Mouse (Mus musculus) ES-E14 (cell line): ENCODE results near the gene Erich2. TPM values are rescaled to one million over a fixed set of nuclear protein-coding genes. Genes with fewer than 3 reads are reported as not detected.

Experiments used
- DNase-seq: peaks from one replicate; pipeline ENCODE4 v3.0.0-alpha.2; 2013; ENCODE audit warnings: low read depth, low spot score
- H3K27ac ChIP-seq: 2 replicates; pipeline ENCODE4 v1.5.1; 2012; ENCODE audit warnings: low read depth, mild to moderate bottlenecking, low read length, moderate library complexity, mixed read lengths; ENCODE audit not compliant: poor library complexity, insufficient read depth, severe bottlenecking
- H3K36me3 ChIP-seq: 2 replicates; pipeline ENCODE4 v1.6.1; 2012; ENCODE audit warnings: mild to moderate bottlenecking, low read length, moderate library complexity, mixed read lengths; ENCODE audit not compliant: control insufficient read depth, poor library complexity, insufficient read depth, severe bottlenecking
- H3K4me1 ChIP-seq, 2 experiments: fragments of 150-350 bp in 1 of 2; sonication (generic) in 1 of 2; 2 replicates each; pipeline ENCODE4 v1.6.1; 2012; ENCODE audit warnings: low read length in 2 of 2, mild to moderate bottlenecking in 1 of 2, mixed read lengths in 1 of 2; ENCODE audit not compliant: control insufficient read depth in 2 of 2, insufficient read depth in 2 of 2, poor library complexity in 1 of 2
- H3K4me3 ChIP-seq, 2 experiments: fragments of 150-350 bp in 1 of 2; sonication (generic) in 1 of 2; 2 replicates each; pipeline ENCODE4 v1.5.1; 2012; ENCODE audit warnings: low read length in 2 of 2, low read depth in 1 of 2, mild to moderate bottlenecking in 1 of 2, mixed read lengths in 1 of 2; ENCODE audit not compliant: insufficient read depth in 1 of 2, poor library complexity in 1 of 2, severe bottlenecking in 1 of 2
- H3K9ac ChIP-seq: 2 replicates; pipeline ENCODE4 v1.6.1; 2012; ENCODE audit warnings: low read depth, mild to moderate bottlenecking, low read length, mixed read lengths; ENCODE audit not compliant: poor library complexity, insufficient read depth, severe bottlenecking
- H3K9me3 ChIP-seq: fragments of 150-350 bp; sonication (generic); 2 replicates; pipeline ENCODE4 v1.6.1; 2012; ENCODE audit warnings: low read depth, mild to moderate bottlenecking, low read length; ENCODE audit not compliant: control insufficient read depth, insufficient read depth
- CHD2 ChIP-seq: IDR thresholded peaks from 2 replicates; pipeline ENCODE4 v1.6.1; 2014; ENCODE audit warnings: mild to moderate bottlenecking, low read depth, low read length, inconsistent platforms
- HCFC1 ChIP-seq: IDR thresholded peaks from 2 replicates; pipeline ENCODE4 v1.6.1; 2012; ENCODE audit warnings: low read length, inconsistent platforms, borderline replicate concordance; ENCODE audit not compliant: insufficient read depth
- MAFK ChIP-seq: IDR thresholded peaks from 2 replicates; pipeline ENCODE4 v1.6.1; 2014; ENCODE audit warnings: mild to moderate bottlenecking, low read depth, low read length, inconsistent platforms; ENCODE audit not compliant: insufficient read depth
- ZC3H11A ChIP-seq: IDR thresholded peaks from 2 replicates; pipeline ENCODE4 v1.6.1; 2012; ENCODE audit warnings: low read depth, mild to moderate bottlenecking, inconsistent platforms, low read length, borderline replicate concordance
- ZNF384 ChIP-seq: IDR thresholded peaks from 2 replicates; pipeline ENCODE4 v1.6.1; 2012; ENCODE audit warnings: low read depth, low read length, inconsistent platforms
- in situ Hi-C, 2 experiments: fragments of 600-800 bp; cut with MboI; formaldehyde crosslinking; loops; one replicate each; pipeline ENCODE4 v1.15.1; 2025; ENCODE audit warnings: low sequenced_read_pairs in 2 of 2, inconsistent platforms in 1 of 2; ENCODE audit not compliant: unreplicated experiment in 2 of 2
- total RNA-seq: library from RNA; depleted of rRNA; stranded (reverse); fragments of 300-350 nt; gene quantifications from 2 replicates; pipeline ENCODE4 v1.2.3, GENCODE M21; 2012

Gene Erich2
- total RNA-seq, 1 experiment: not detected

DNA sequence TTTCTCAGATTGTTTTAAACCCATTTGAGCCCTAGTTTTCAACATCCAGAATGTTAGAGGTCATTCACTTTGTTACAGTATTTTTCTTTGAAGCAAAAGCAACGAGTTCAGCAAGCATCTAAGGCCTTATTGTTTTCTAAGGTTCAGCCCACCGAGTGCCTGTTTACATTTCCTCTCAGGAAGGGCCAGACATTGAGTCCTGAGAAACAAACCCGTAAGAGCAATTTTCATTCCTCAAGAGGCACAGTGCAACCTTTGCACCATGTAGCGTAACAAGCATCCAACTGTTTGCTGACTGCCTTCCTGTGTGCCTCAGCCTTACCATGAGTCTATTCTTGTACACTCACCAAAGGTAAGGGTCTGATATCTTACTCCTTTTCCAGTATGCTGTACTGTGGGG lies 44.2 kb downstream of the Erich2 start, which contains the start of gene Gad1:
Gene Gad1 (plus strand): TSS at position 301 of the 400 bp plus-strand sequence.
- no peak within 1 kb of the TSS for H3K27ac ChIP-seq

DNA sequence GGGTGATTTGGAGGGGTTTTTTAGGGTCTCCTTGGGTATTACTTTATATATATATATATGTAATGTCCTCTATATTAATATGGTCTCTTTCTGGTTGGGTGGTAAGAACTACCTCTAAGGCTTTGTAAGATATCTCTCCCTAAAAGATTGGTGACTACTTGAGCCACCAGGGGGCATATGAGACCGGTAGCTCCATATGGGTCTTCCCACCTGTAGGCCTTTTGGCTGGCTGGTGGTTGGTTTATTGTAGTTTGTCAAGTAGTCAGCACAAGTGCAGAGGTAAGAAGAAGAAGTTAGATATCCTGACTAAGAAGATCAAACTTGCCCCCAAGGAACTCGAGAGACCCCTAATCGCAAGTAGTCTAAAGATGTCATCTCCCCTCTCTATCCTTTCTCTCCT lies 45.2 kb downstream of the Erich2 start:
- TF ChIP-seq HCFC1 (no peak), ZC3H11A (0 out of 2 replicates have a peak, but pooled peaks have one; percentile 7)
- Histone ChIP-seq H3K9me3 (no peaks in the 10 kb centered on the region), H3K27ac (no peak overlapping the region), H3K4me3 (no peak overlapping the region), H3K36me3 (no peaks in the 10 kb centered on the region), H3K9ac (no peak overlapping the region), H3K4me1 (peaks cover 0 to 2% of the 10 kb centered on the region in 2 experiments; a peak in 2 of 4 replicates)
- DNase-seq: no peak
- in situ Hi-C loops: loop anchor here in 1 of 2 experiments (25.0 kb wide), 1 partner anchor 417 kb away; no protein-coding TSS in a partner anchor

More for the DNA sequence above, 44.2 kb downstream of the Erich2 start, which contains the start of gene Gad1:
- Histone ChIP-seq H3K9ac (no peak within 1 kb of the TSS), H3K4me1 (peaks cover 0 to 2% of the 10 kb centered on the region in 2 experiments; a peak in 2 of 4 replicates), H3K9me3 (no peaks in the 10 kb centered on the region), H3K36me3 (no peaks in the 10 kb centered on the region), H3K4me3 (no peak within 1 kb of the TSS)
- no peak for TF ChIP-seq ZC3H11A
- no peak for TF ChIP-seq CHD2
- no peak for TF ChIP-seq ZNF384
- no peak for TF ChIP-seq MAFK
- in situ Hi-C loops: loop anchor here in 1 of 2 experiments (25.0 kb wide), 1 partner anchor 415 kb away; no protein-coding TSS in a partner anchor
- no peak for DNase-seq

DNA sequence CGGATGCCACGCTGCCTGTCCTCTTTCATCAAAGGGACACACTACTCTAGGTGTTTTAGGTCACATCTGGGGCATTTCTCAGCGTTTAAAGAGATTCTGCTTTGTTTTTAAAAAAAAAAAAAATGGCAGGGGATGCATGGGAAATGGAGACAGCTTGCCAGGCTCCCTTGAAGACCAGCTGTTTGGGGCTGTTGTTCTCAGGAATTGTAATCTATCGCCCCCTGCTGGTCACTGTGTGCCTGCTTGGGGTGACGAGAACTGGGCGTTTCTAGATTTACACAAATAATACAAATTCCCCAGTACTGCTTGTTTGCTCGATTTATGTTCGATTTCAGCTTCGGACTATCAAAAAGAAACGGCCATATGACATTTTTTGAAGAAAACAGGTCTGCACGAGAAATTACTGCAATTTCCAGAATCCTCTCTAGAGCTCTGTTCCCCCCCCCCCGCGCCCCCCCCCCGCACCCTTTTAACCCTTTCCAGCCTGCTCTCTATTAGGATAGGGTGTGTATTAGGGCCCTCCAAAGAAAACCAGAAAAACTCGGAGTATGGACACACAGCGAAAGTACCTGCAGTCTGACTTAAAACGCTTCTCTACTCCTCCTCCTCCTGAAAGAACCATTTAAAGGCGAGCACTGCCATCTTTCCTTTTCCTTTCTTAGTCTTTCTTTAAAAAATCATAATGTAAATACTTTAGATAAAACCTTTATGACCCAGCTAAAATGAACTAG lies 49.7 kb downstream of the Erich2 start:
- H3K36me3 ChIP-seq: no peaks in the 10 kb centered on the region
- H3K4me3 ChIP-seq: peak overlapping the region in 1 of 2 experiments; percentile 21; a peak in 2 of 4 replicates
- H3K9ac ChIP-seq: no peak overlapping the region
- TF ChIP-seq CHD2: no peak
- TF ChIP-seq ZNF384: peak; percentile 96
- no peak for TF ChIP-seq HCFC1
- TF ChIP-seq ZC3H11A: peak; percentile 20; the same call in 1 of the 2 replicates
- TF ChIP-seq MAFK: peak; percentile 8; the same call in 1 of the 2 replicates
- in situ Hi-C loops: loop anchor here in 1 of 2 experiments (25.0 kb wide), 1 partner anchor 421 kb away; no protein-coding TSS in a partner anchor
- peaks cover 2 to 5% of the 10 kb centered on the region in 2 experiments for H3K4me1 ChIP-seq
- no peaks in the 10 kb centered on the region for H3K9me3 ChIP-seq
- H3K27ac ChIP-seq: no peak overlapping the region
- DNase-seq: peak; percentile 99

DNA sequence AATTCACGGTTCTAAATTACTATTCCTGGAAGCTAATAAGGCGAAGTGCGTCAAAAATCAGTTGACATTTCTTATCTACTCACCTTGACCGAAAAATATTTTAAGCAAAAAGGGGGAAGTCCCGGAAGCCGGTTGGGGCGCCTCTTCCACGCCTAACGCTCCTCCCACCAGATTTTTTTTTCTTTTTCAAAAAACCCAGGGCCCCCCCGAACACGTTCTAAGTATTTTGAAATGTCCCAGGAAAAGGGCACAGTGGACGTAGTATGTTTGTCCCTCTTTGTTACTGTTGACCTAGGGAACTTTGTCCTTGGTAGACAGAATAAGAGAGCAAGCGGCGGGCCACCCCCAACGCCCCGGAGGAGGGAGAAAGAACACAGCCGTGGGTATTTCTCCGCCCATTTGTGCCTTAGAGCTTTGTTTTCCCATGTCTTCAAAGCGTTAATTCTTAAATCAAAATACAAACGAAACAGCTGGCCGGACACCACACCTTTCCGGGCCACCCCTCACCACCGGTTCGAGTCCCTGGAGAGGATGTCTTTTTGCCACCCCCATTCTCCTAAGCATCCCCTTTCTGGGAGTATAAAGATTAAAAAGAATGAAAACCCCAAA lies 50.3 kb downstream of the Erich2 start:
- Histone ChIP-seq H3K4me1 (peaks cover 2 to 5% of the 10 kb centered on the region in 2 experiments), H3K4me3 (peak overlapping the region; percentile 15 to 21; a peak in 2 of 4 replicates), H3K9me3 (no peaks in the 10 kb centered on the region), H3K9ac (no peak overlapping the region), H3K36me3 (no peaks in the 10 kb centered on the region), H3K27ac (no peak overlapping the region)
- 0 out of 2 replicates have a peak, but pooled peaks have one; percentile 24 for TF ChIP-seq ZNF384
- no peak for TF ChIP-seq CHD2
- no peak for TF ChIP-seq HCFC1
- TF ChIP-seq MAFK: no peak
- TF ChIP-seq ZC3H11A: no peak
- in situ Hi-C loops: loop anchor here in 1 of 2 experiments (25.0 kb wide), 1 partner anchor 422 kb away; no protein-coding TSS in a partner anchor
- no peak for DNase-seq
